Mouse (Mus musculus) olfactory bulb, adult 2 months (tissue): ENCODE measurements at regions not wholly inside any gene's neighbourhood (a gene's known extent, or its start where the extent isn't known, plus 50 kb on each side); places are given as distances from the start of the nearest gene placed in this dataset.

Experiments
- CTCF ChIP-seq: fragments of 200-500 bp; IDR thresholded peaks from 2 replicates; pipeline ENCODE4 v1.5.1; 2012; ENCODE audit warnings: low read depth, mild to moderate bottlenecking, low read length, moderate library complexity; ENCODE audit not compliant: insufficient read depth
- POLR2A ChIP-seq: fragments of 200-500 bp; IDR thresholded peaks from 2 replicates; pipeline ENCODE4 v1.6.1; 2012; ENCODE audit warnings: mild to moderate bottlenecking, low read depth, low read length, moderate library complexity; ENCODE audit not compliant: insufficient read depth

GRCm38 (mm10) chr13:69441798-69442197 lies 91.7 kb upstream of the Nsun2 start:
- TF ChIP-seq CTCF (no peak), POLR2A (no peak)
